Comparison of ENCODE assay signal across 8 mouse cellular contexts in the genomic region with DNA sequence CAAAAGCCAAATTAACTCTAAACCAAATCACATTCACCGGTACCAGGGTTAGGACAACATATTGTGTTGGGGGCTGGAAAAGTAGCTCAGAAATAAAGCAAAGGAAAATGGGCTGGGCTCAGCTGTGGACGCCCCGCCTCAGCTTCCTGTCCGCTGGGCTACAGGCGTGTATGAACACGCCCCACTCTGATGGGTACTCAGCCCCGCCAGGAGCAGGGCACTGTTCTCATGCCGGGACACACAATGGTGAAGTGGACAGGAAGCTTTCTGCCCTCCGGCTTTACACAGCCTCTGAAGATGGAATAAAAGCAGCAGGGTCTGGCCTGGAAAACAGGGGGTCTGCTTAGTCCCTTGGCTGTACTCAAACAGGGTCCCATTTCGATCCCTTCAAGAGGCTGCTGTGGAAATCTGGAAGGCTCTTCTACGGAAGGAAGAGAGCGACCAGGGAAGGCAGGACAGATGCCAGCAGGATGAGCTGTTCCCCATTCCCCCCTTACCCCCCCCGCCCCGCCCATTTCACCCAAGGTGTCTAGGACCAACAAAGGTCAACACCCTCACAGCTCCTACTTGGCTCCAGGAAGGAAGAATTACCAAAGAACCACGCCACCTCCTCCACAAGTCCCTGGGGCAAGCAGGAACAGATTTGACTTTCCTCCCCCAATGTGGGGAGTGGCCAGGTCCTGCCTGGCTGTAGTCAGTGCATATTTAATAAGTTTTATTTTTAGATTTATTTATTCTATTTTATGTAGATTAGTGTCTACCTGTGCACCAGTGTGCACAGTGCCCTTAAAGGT. TPM values are rescaled to one million over a fixed set of nuclear protein-coding genes. Genes with fewer than 3 reads are reported as not detected.
DNase-seq lines count a peak whose midpoint lies in the region; ATAC-seq and TF ChIP-seq lines count a peak whose summit lies in the region.

No protein-coding gene starts in this region.

- no peaks in the 10 kb centered on the region for H3K36me3 ChIP-seq in lung, postnatal 0 days (ENCODE audit: insufficient read depth, low read length)

- no peaks in the 10 kb centered on the region for H3K27me3 ChIP-seq in lung, postnatal 0 days (replicated peaks; ENCODE audit: insufficient read depth, low read length)

- no peak; the same call in 1 of the 2 replicates for TF ChIP-seq EP300 in lung, postnatal 0 days (IDR thresholded peaks at IDR 0.05)

- ATAC-seq in common myeloid progenitor, adult 5-6 weeks (replicated peaks; ENCODE audit: low read depth, poor library complexity, severe bottlenecking): peak; percentile 66
- ATAC-seq in lung, postnatal 0 days: peak; percentile 95
- no peak for ATAC-seq in activated CD4-positive, CD25-positive, alpha-beta regulatory T cell, adult 4 months

- no peaks in the 10 kb centered on the region for H3K9me3 ChIP-seq in lung, postnatal 0 days (ENCODE audit: low read length)

- DNase-seq in adrenal gland, postnatal 14 days: peak; percentile 50
- no peak for DNase-seq in adrenal gland, adult 8-10 months
- peak; percentile 56 for DNase-seq in kidney, adult 18-20 months
- peak; percentile 90 for DNase-seq in lung, postnatal 0 days (ENCODE audit: low spot score)
- no peak for DNase-seq in ovary, adult 18-20 months (ENCODE audit: low spot score)
- DNase-seq in thymus, postnatal 36 days: no peak

- peaks cover 21% of the 10 kb centered on the region for H3K4me1 ChIP-seq in lung, postnatal 0 days (ENCODE audit: insufficient read depth, low read depth, low read length)

- no peak overlapping the region for H3K9ac ChIP-seq in lung, postnatal 0 days (replicated peaks; ENCODE audit: low read depth)

- TF ChIP-seq CTCF in lung, postnatal 0 days (IDR thresholded peaks at IDR 0.05): no peak

- H3K4me2 ChIP-seq in lung, postnatal 0 days (replicated peaks; ENCODE audit: low read depth, low read length): peak overlapping the region; percentile 52

- WGBS in lung, postnatal 0 days: 28% methylated on average over 15 of the region's 15 CpGs

- peak overlapping the region; percentile 16; the same call in 1 of the 2 replicates for H3K4me3 ChIP-seq in lung, postnatal 0 days (ENCODE audit: low read depth, low read length)

- H3K27ac ChIP-seq in lung, postnatal 0 days (ENCODE audit: low read length): peak overlapping the region; percentile 90

RNA-seq across cellular contexts. Expression of a gene that starts 19.4 kb away (rescaled TPM):
- 13.8 and 16.0 TPM in 2 replicates for total RNA-seq in adrenal gland, postnatal 14 days (2021)
- 10 to 100 TPM in 2 of 4 experiments, 1 to 10 TPM in 2; 8.7 to 11.2 (median 9.9) TPM for total RNA-seq in adrenal gland, adult 8-10 months (2022)
- total RNA-seq in common myeloid progenitor, adult 5-6 weeks (2017): 5.7 and 6.7 TPM in 2 replicates
- polyA plus RNA-seq in lung, postnatal 0 days (2015; fragmentation: Nextera tagmentation; extraction: Ambion mirVana): 73.2 and 75.8 TPM in 2 replicates
- under 1 TPM in 1 of 2 experiments, not detected in 1; 0.22 TPM for polyA plus RNA-seq in activated CD4-positive, CD25-positive, alpha-beta regulatory T cell, adult 4 months (2017; shearing (Covaris generic))

RNA-seq across cellular contexts. Expression of a gene that starts 35.9 kb away (rescaled TPM):
- total RNA-seq in adrenal gland, postnatal 14 days (2021): 32.3 and 34.7 TPM in 2 replicates
- total RNA-seq in adrenal gland, adult 8-10 months (2022): 10 to 100 TPM; 42.3 to 59.8 (median 53.2) TPM
- total RNA-seq in common myeloid progenitor, adult 5-6 weeks (2017): 6.1 and 6.9 TPM in 2 replicates
- 36.5 and 38.4 TPM in 2 replicates for polyA plus RNA-seq in lung, postnatal 0 days (2015; fragmentation: Nextera tagmentation; extraction: Ambion mirVana)
- polyA plus RNA-seq in activated CD4-positive, CD25-positive, alpha-beta regulatory T cell, adult 4 months (2017; shearing (Covaris generic)): 10 to 100 TPM in 1 of 2 experiments, 1 to 10 TPM in 1; 5.6 to 11.2 TPM

RNA-seq across cellular contexts. Expression of a gene that starts 36.1 kb away (rescaled TPM):
- total RNA-seq in adrenal gland, postnatal 14 days (2021): 127 and 134 TPM in 2 replicates
- total RNA-seq in adrenal gland, adult 8-10 months (2022): 100 to 1,000 TPM in 2 of 4 experiments, 10 to 100 TPM in 2; 91.8 to 122 (median 104) TPM
- 102 and 113 TPM in 2 replicates for total RNA-seq in common myeloid progenitor, adult 5-6 weeks (2017)
- polyA plus RNA-seq in lung, postnatal 0 days (2015; fragmentation: Nextera tagmentation; extraction: Ambion mirVana): 69.2 and 88.6 TPM in 2 replicates
- 10 to 100 TPM; 67.3 to 68.4 TPM for polyA plus RNA-seq in activated CD4-positive, CD25-positive, alpha-beta regulatory T cell, adult 4 months (2017; shearing (Covaris generic))

RNA-seq across cellular contexts. Expression of a gene that starts 40.2 kb away (rescaled TPM):
- total RNA-seq in adrenal gland, postnatal 14 days (2021): 45.5 and 52.3 TPM in 2 replicates
- total RNA-seq in adrenal gland, adult 8-10 months (2022): 10 to 100 TPM; 42.0 to 53.5 (median 47.2) TPM
- 13.8 and 22.7 TPM in 2 replicates for total RNA-seq in common myeloid progenitor, adult 5-6 weeks (2017)
- polyA plus RNA-seq in lung, postnatal 0 days (2015; fragmentation: Nextera tagmentation; extraction: Ambion mirVana): 21.8 and 22.1 TPM in 2 replicates
- polyA plus RNA-seq in activated CD4-positive, CD25-positive, alpha-beta regulatory T cell, adult 4 months (2017; shearing (Covaris generic)): 1 to 10 TPM; 2.8 to 4.1 TPM

RNA-seq across cellular contexts. Expression of a gene that starts 53.9 kb away (rescaled TPM):
- total RNA-seq in adrenal gland, postnatal 14 days (2021): 38.4 and 39.2 TPM in 2 replicates
- 10 to 100 TPM; 34.0 to 42.0 (median 37.2) TPM for total RNA-seq in adrenal gland, adult 8-10 months (2022)
- total RNA-seq in common myeloid progenitor, adult 5-6 weeks (2017): 32.5 and 35.4 TPM in 2 replicates
- polyA plus RNA-seq in lung, postnatal 0 days (2015; fragmentation: Nextera tagmentation; extraction: Ambion mirVana): 5.1 and 5.6 TPM in 2 replicates
- 10 to 100 TPM in 1 of 2 experiments, 1 to 10 TPM in 1; 6.3 to 10.9 TPM for polyA plus RNA-seq in activated CD4-positive, CD25-positive, alpha-beta regulatory T cell, adult 4 months (2017; shearing (Covaris generic))

Comparison
In these comparisons a context has a peak if more than half of its experiments do, and no peak if none do; other contexts are left out.
1. DNase-seq: peak in adrenal gland, postnatal 14 days (single experiment), kidney, adult 18-20 months (single experiment) and lung, postnatal 0 days (single experiment); none in adrenal gland, adult 8-10 months (single experiment), ovary, adult 18-20 months (single experiment) and thymus, postnatal 36 days (0 of 2).